Mouse (Mus musculus) kidney, adult 2 months (tissue): ENCODE measurements around the gene Clca3b.
"Not testable (repeated sequence)": the region's sequence is repeated elsewhere in the genome, so short reads cannot be mapped to it uniquely, and the experiment has no call there.

ENCODE experiments used
- CTCF ChIP-seq: fragments of 200-500 bp; conservative IDR thresholded peaks from 2 replicates; pipeline ENCODE4 v1.5.1; 2011; ENCODE audit warnings: low read depth, mild to moderate bottlenecking, control low read depth, low read length, moderate library complexity, mixed read lengths; ENCODE audit not compliant: insufficient read depth, insufficient read length
- POLR2A ChIP-seq: fragments of 200-500 bp; IDR thresholded peaks from one replicate; pipeline ENCODE4 v1.6.1; 2011; ENCODE audit warnings: low read depth, low read length, control low read depth

DNA sequence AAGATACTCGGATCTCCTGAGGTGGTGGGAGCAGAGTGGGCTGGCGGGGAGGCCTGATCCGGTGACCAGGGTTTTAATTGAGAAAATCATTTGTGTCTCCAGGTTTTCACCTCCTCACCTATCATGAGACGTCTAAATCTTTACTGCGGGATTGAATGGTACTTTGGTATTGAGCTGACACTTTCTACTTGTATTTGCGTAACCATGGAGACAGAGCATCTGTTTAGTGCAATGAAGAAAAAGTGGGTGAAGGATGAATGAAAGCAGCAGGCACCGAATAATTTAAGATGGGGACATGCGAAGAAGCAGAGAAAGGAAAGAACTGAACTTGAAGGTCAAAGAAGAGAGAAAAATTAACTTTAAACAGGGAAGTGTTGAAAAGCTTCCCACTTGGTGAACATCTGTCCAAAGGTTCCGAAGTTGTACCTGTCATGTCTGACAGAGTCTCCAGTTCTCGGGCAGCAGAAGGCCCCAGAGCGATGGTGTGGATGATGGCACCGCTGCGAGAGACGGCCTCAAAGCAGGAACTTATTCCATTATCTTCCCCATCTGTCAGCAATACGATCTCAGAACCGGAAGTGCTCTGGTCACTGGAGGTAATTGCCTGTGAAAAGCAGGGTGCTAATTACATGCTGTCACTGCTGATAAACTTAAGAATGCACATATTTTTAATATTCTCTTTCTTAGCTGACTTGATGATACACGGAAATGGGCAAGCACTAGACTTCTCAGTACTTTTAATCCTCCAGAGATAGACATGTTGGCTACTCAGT is 40.8 kb downstream of the Clca3b start:
- TF ChIP-seq CTCF, POLR2A: not testable (repeated sequence)
